Mouse (Mus musculus): Measurements from ENCODE around the gene Dtx3.
"Not testable (repeated sequence)": the region's sequence is repeated elsewhere in the genome, so short reads cannot be mapped to it uniquely, and the experiment has no call there.

Dtx3 gene

GRCm38 (mm10) chr10:127204589-127204988, 9.1 kb upstream of the Dtx3 start:
- DNase-seq (ENCODE audit: low spot score), result no peak

GRCm38 (mm10) chr10:127203106-127203505, 7.6 kb upstream of the Dtx3 start:
- no peak for DNase-seq (ENCODE audit: low spot score)

- DNase-seq (ENCODE audit: low spot score), result no peak
Observed at GRCm38 (mm10) chr10:127200279-127200678, 4.8 kb upstream of the Dtx3 start.

- no peak for DNase-seq (ENCODE audit: low spot score)
Observed at GRCm38 (mm10) chr10:127199474-127199873, 3.9 kb upstream of the Dtx3 start.

- no peak for DNase-seq (ENCODE audit: low spot score)
Observed at GRCm38 (mm10) chr10:127199068-127199467, 3.5 kb upstream of the Dtx3 start.

GRCm38 (mm10) chr10:127198492-127198891, 3.0 kb upstream of the Dtx3 start:
- no peak for DNase-seq (ENCODE audit: low spot score)

GRCm38 (mm10) chr10:127197505-127198110, 2.1 kb upstream of the Dtx3 start:
- no peak for DNase-seq (ENCODE audit: low spot score)

GRCm38 (mm10) chr10:127197104-127197503, 1.6 kb upstream of the Dtx3 start:
- DNase-seq (ENCODE audit: low spot score), result no peak

- no peak for DNase-seq (ENCODE audit: low spot score)
Observed at GRCm38 (mm10) chr10:127196392-127196791, 864 bp upstream of the Dtx3 start.

- no peak for DNase-seq (ENCODE audit: low spot score)
Observed at GRCm38 (mm10) chr10:127194428-127195327, 850 bp downstream of the Dtx3 start.

- no peak for DNase-seq (ENCODE audit: low spot score)
Observed at GRCm38 (mm10) chr10:127193011-127193410, 2.5 kb downstream of the Dtx3 start.

GRCm38 (mm10) chr10:127192057-127192328, 3.5 kb downstream of the Dtx3 start:
- DNase-seq (ENCODE audit: low spot score), result not testable (repeated sequence)

GRCm38 (mm10) chr10:127191191-127192056, 4.1 kb downstream of the Dtx3 start:
- DNase-seq (ENCODE audit: low spot score), result no peak

GRCm38 (mm10) chr10:127190398-127191190, 4.9 kb downstream of the Dtx3 start:
- DNase-seq (ENCODE audit: low spot score), result no peak

- DNase-seq (ENCODE audit: low spot score), result no peak
Observed at GRCm38 (mm10) chr10:127189651-127190381, 5.7 kb downstream of the Dtx3 start, which contains the start of gene Arhgef25. TSS of gene Arhgef25 (minus strand) at chr10:127190083.

GRCm38 (mm10) chr10:127189116-127189650, 6.3 kb downstream of the Dtx3 start:
- peak; percentile 54 for DNase-seq (ENCODE audit: low spot score)

GRCm38 (mm10) chr10:127188465-127189115, 6.9 kb downstream of the Dtx3 start:
- no peak for DNase-seq (ENCODE audit: low spot score)

GRCm38 (mm10) chr10:127188079-127188453, 7.5 kb downstream of the Dtx3 start:
- no peak for DNase-seq (ENCODE audit: low spot score)

GRCm38 (mm10) chr10:127187371-127188078, 8.0 kb downstream of the Dtx3 start:
- no peak for DNase-seq (ENCODE audit: low spot score)

- DNase-seq (ENCODE audit: low spot score), result no peak
Observed at GRCm38 (mm10) chr10:127186451-127186850, 9.1 kb downstream of the Dtx3 start.
